Mouse (Mus musculus): ENCODE data around the gene Enpp5. TPM values are rescaled to one million over a fixed set of nuclear protein-coding genes. Genes with fewer than 3 reads are reported as not detected.

Gene Enpp5
- total and polyA plus RNA-seq, 2 experiments from 2014 or later, result 117 to 171 TPM

DNA sequence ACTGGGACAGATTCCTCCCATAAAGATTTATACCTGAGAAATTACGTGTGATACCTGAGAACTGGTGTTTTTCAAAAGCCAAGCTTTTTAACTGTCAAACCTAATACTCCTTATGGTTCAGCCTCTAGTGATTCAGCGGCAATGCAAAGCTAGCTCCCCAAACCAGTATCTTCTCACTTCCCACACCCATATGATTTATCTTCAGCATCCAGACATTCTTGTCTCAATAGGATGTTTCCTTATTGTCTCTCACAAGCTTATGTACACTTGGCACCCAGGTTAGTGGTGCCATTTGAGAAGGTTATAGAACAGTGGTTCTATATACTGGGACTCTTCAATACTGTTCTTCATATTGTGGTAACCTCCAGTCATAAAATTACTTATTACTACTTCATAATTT, 39.1 kb downstream of the Enpp5 start:
- 67% methylated on average over 2 of the region's 2 CpGs for WGBS
- no peak for ATAC-seq (ENCODE audit: low FRiP score)

DNA sequence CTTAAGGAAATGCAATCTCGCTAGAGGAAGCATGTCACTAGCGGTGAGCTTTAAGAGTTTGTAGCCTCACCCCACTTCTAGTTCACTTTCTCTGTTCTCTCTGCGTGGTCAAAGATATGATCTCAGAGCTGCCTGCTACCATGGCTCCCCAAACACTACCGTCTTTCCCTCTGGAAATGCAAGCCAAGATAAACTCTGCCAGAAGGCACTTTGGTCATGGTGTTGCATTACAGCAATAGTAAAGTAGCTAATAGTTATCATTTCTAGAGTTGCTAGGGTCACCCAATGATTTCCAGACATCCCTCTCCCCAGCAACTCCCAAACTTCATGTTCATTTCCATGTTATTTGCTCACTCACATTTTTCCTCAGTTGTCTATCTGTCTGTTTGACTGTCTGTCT, 39.6 kb downstream of the Enpp5 start:
- Histone ChIP-seq H3K9ac (replicated peaks; ENCODE audit: low read length, poor library complexity, severe bottlenecking) (no peak overlapping the region), H3K4me1 (ENCODE audit: insufficient read depth, low read length) (no peaks in the 10 kb centered on the region), H3K9me3 (ENCODE audit: low read length) (no peaks in the 10 kb centered on the region), H3K36me3 (ENCODE audit: insufficient read depth, low read length) (no peaks in the 10 kb centered on the region), H3K27me3 (ENCODE audit: insufficient read depth, low read length) (no peaks in the 10 kb centered on the region), H3K27ac (ENCODE audit: low read depth, low read length) (no peak overlapping the region), H3K4me2 (ENCODE audit: low read depth, low read length, poor library complexity, severe bottlenecking) (no peak overlapping the region), H3K4me3 (ENCODE audit: low read depth, low read length) (no peak overlapping the region)
- no peak for TF ChIP-seq CTCF (IDR thresholded peaks at IDR 0.05)
- DNase-seq (ENCODE audit: low spot score) (no peak), ATAC-seq (ENCODE audit: low FRiP score) (no peak)
- 80% methylated on average over 4 of the region's 4 CpGs for WGBS

More for the DNA sequence above, 39.1 kb downstream of the Enpp5 start:
- H3K27ac ChIP-seq (ENCODE audit: low read depth, low read length), result no peak overlapping the region
- H3K9me3 ChIP-seq (ENCODE audit: low read length), result no peaks in the 10 kb centered on the region
- H3K36me3 ChIP-seq (ENCODE audit: insufficient read depth, low read length), result no peaks in the 10 kb centered on the region
- no peak overlapping the region for H3K4me3 ChIP-seq (ENCODE audit: low read depth, low read length)
- no peak for TF ChIP-seq CTCF (IDR thresholded peaks at IDR 0.05)
- DNase-seq (ENCODE audit: low spot score), result no peak
- no peaks in the 10 kb centered on the region for H3K27me3 ChIP-seq (ENCODE audit: insufficient read depth, low read length)
- no peak overlapping the region for H3K9ac ChIP-seq (replicated peaks; ENCODE audit: low read length, poor library complexity, severe bottlenecking)
- H3K4me1 ChIP-seq (ENCODE audit: insufficient read depth, low read length), result no peaks in the 10 kb centered on the region
- H3K4me2 ChIP-seq (ENCODE audit: low read depth, low read length, poor library complexity, severe bottlenecking), result no peak overlapping the region

DNA sequence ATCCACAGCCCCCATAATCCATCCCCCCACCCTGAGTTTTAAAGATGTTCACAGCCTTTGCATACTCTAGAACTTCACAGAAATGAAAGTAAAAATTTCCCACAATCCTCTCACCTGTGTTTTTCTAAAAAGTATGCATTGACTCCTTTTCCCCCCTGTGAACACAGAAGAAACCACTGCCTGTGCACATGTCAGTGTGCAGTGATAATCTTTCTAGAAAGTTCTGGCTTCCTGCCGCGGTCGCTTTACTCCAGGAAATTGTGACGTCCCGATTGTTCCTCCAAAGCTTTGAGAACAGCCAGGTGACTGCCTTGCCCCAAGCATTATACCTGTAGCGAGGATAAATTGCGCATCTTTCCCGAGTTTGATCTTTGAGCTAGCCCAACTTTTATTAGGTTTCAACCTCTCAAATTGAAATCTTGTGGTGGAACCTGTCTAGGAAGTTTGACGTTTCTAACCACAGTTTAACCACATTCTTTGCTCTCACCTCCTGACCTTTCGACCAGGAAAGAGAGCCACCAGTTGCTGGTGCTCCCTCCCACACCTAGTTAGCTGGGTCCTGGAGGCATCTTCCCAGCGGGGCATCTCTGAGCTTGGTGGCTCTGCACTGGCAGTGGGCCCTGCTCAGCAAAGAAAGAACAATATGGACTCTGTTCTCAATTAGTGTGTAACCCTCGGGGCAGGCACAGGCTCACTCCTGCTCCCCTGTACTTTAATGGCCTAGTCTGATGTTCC, 42.9 kb downstream of the Enpp5 start:
- no peak overlapping the region for H3K27ac ChIP-seq (ENCODE audit: low read depth, low read length)
- TF ChIP-seq CTCF (IDR thresholded peaks at IDR 0.05), result no peak
- no peaks in the 10 kb centered on the region for H3K4me1 ChIP-seq (ENCODE audit: insufficient read depth, low read length)
- H3K27me3 ChIP-seq (ENCODE audit: insufficient read depth, low read length), result no peaks in the 10 kb centered on the region
- no peak overlapping the region for H3K4me3 ChIP-seq (ENCODE audit: low read depth, low read length)
- no peaks in the 10 kb centered on the region for H3K9me3 ChIP-seq (ENCODE audit: low read length)
- DNase-seq (ENCODE audit: low spot score) (no peak), ATAC-seq (ENCODE audit: low FRiP score) (no peak)
- no peak overlapping the region for H3K4me2 ChIP-seq (ENCODE audit: low read depth, low read length, poor library complexity, severe bottlenecking)
- 79% methylated on average over 12 of the region's 12 CpGs for WGBS
- no peak overlapping the region for H3K9ac ChIP-seq (replicated peaks; ENCODE audit: low read length, poor library complexity, severe bottlenecking)
- no peaks in the 10 kb centered on the region for H3K36me3 ChIP-seq (ENCODE audit: insufficient read depth, low read length)

DNA sequence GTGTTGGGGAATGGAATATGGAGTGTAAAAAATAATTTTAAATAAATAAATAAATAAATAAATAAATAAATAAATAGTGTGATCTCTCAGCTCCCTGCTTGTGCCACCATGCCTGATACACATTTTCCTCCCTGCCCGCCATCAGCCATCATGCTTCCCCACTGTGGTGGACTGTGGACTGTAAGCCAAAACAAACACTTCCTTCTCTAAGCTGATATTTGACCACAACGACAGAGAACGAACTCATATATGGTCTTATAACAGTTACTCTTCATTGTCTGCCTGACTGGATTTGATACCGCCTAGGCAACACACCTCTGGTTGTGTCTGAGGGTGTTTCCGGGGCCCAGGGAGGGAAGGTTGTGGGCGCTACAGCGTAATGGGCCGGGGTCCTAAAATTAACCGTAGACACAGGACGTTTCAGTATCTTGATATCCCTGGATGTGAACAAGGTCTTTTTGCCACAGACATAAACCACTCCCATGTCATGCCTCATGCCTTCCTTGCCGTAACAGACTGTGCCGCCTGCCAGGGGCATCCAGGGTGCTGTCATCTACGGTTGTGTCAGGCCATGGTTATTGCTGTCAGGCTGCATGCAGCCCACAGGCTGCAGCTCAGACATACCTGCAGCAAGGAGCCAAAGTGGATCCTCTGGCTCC, 50.6 kb downstream of the Enpp5 start:
- WGBS, result 91% methylated on average over 13 of the region's 13 CpGs
- ATAC-seq (ENCODE audit: low FRiP score) (0 out of 2 replicates have a peak, but pooled peaks have one; percentile 27), DNase-seq (ENCODE audit: low spot score) (no peak)
- no peak overlapping the region for H3K4me2 ChIP-seq (ENCODE audit: low read depth, low read length, poor library complexity, severe bottlenecking)
- no peak overlapping the region for H3K9ac ChIP-seq (replicated peaks; ENCODE audit: low read length, poor library complexity, severe bottlenecking)
- no peak overlapping the region for H3K4me3 ChIP-seq (ENCODE audit: low read depth, low read length)
- H3K9me3 ChIP-seq (ENCODE audit: low read length), result no peaks in the 10 kb centered on the region
- no peak overlapping the region for H3K27ac ChIP-seq (ENCODE audit: low read depth, low read length)
- no peaks in the 10 kb centered on the region for H3K36me3 ChIP-seq (ENCODE audit: insufficient read depth, low read length)
- no peaks in the 10 kb centered on the region for H3K4me1 ChIP-seq (ENCODE audit: insufficient read depth, low read length)
- no peaks in the 10 kb centered on the region for H3K27me3 ChIP-seq (ENCODE audit: insufficient read depth, low read length)
- no peak for TF ChIP-seq CTCF (IDR thresholded peaks at IDR 0.05)

DNA sequence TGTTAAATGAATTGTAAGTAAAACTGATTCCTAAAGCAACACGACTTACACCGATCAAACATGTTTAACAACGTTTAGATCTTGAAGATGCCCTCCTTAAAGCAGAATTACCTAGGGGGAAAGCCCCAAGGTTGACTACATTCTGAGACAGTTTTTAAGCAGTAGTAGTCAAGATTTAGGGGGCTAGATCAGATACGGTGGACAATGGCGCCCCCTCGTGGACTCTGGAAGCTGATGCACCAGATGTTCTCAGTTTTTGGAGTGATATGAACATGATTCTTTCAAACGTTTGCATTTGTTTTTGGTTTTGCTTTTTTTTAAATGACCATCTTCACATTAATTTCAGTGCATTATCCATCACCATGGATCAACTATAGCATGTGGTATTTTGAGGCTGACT, 51.8 kb downstream of the Enpp5 start:
- TF ChIP-seq CTCF (IDR thresholded peaks at IDR 0.05), result peak; percentile 90
- ATAC-seq (ENCODE audit: low FRiP score) (no peak), DNase-seq (ENCODE audit: low spot score) (peak; percentile 79)
- no peaks in the 10 kb centered on the region for H3K9me3 ChIP-seq (ENCODE audit: low read length)
- no peak overlapping the region for H3K9ac ChIP-seq (replicated peaks; ENCODE audit: low read length, poor library complexity, severe bottlenecking)
- H3K4me1 ChIP-seq (ENCODE audit: insufficient read depth, low read length), result no peaks in the 10 kb centered on the region
- WGBS, result 12% methylated on average over 7 of the region's 7 CpGs
- no peak overlapping the region for H3K4me2 ChIP-seq (ENCODE audit: low read depth, low read length, poor library complexity, severe bottlenecking)
- H3K4me3 ChIP-seq (ENCODE audit: low read depth, low read length), result no peak overlapping the region
- no peaks in the 10 kb centered on the region for H3K36me3 ChIP-seq (ENCODE audit: insufficient read depth, low read length)
- no peak overlapping the region for H3K27ac ChIP-seq (ENCODE audit: low read depth, low read length)
- no peaks in the 10 kb centered on the region for H3K27me3 ChIP-seq (ENCODE audit: insufficient read depth, low read length)

DNA sequence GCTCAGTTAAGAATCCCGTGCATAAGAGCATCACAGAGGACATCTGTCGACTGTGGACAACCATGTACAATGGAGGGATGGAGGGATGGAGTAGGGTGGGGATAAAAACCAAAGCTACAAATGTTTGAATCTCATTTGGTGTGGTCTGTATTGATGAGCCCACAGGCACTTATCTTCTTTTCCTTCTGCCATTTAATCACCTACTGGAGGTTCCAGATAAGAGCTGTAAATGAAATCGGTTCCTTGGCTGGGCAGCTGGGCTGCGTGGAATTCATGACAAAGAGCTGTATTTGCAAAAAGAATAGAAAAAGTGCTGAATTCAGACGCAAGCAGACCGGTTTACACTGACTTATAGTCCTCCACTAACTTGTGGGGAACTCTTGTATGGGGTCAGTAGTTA, 55.5 kb downstream of the Enpp5 start:
- no peak overlapping the region for H3K4me2 ChIP-seq (ENCODE audit: low read depth, low read length, poor library complexity, severe bottlenecking)
- no peaks in the 10 kb centered on the region for H3K9me3 ChIP-seq (ENCODE audit: low read length)
- no peaks in the 10 kb centered on the region for H3K4me1 ChIP-seq (ENCODE audit: insufficient read depth, low read length)
- WGBS, result 64% methylated on average over 6 of the region's 6 CpGs
- DNase-seq (ENCODE audit: low spot score) (no peak), ATAC-seq (ENCODE audit: low FRiP score) (no peak)
- H3K27ac ChIP-seq (ENCODE audit: low read depth, low read length), result no peak overlapping the region
- TF ChIP-seq CTCF (IDR thresholded peaks at IDR 0.05), result no peak
- no peak overlapping the region for H3K9ac ChIP-seq (replicated peaks; ENCODE audit: low read length, poor library complexity, severe bottlenecking)
- no peaks in the 10 kb centered on the region for H3K36me3 ChIP-seq (ENCODE audit: insufficient read depth, low read length)
- no peaks in the 10 kb centered on the region for H3K27me3 ChIP-seq (ENCODE audit: insufficient read depth, low read length)
- H3K4me3 ChIP-seq (ENCODE audit: low read depth, low read length), result no peak overlapping the region

Data from midbrain, postnatal 0 days (tissue).